Mouse (Mus musculus): Measurements from ENCODE around the gene Cops6. TPM values are rescaled to one million over a fixed set of nuclear protein-coding genes. Genes with fewer than 3 reads are reported as not detected.

The Cops6 gene
- total RNA-seq, 2 experiments from 2014 or later: 123 to 126 TPM

DNA sequence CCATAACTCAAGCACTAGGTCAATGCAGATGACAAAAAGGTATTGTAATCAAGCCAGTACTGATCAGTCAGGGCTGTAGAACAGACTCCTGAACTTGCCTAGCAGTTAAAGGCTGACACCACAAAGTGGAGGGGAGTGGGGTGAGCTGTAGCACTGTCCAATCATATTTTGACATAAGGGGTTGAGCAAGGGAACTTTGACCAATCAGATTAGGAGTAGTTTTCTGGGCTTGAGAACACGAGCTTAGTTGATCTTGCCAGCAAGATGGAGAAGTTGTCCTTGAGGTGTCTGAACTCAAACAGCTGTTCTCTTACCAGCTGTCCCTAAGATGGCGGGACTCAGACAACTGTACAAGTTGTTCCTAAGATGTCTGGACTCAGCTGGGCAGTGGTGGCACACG is 12.3 kb downstream of the Cops6 start:
- intact Hi-C loops (cut with DNase I): loop anchor here (2.0 kb wide), 1 partner anchor 14 kb away; the partner anchor contains the start of genes Cnpy4 and Taf6
- no peak for DNase-seq

DNA sequence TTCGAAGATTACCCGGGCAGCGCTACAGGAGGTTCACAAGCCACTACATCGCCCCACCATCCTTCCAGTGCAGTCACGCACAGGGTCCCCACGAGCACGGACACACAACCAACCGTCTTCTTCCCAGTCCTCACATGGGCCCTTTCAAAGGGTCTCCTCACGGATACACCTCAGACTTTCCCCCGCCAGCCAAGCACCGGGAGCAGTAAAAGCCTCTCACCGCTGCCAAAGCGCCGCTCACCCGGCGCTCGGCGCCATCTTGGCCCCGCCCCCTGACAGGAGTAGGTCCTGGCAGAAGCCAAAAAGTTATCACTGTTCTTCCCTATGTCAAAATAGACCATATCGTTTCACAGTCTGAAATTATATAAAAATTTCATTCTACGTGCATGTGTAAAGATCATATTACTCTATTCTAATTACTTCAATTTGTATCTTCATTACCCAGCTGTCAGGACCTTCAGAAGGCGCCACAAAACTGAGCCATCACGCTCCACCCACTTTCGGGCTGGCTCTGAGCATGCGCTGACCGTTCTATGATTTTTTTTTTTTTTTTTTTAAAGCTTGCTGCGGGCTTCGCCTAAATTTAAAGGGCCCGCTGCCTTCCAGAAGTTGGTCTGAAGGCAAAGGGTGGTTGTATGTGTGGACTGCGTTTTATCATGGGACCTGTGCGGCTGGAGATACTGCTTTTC is 26.2 kb downstream of the Cops6 start, which contains the start of the genes Taf6 and Cnpy4:
TSS of gene Taf6 (minus strand) at position 502 of the 689 bp plus-strand sequence.
TSS of gene Cnpy4 (plus strand) at position 536 of the 689 bp plus-strand sequence.
- intact Hi-C loops (cut with DNase I): loop anchor here (2.0 kb wide), 2 partner anchors 14 to 26 kb away; partner anchors contain the start of genes Ap4m1, Cops6 and Mcm7
- DNase-seq: peak; percentile 83 to 87

DNA sequence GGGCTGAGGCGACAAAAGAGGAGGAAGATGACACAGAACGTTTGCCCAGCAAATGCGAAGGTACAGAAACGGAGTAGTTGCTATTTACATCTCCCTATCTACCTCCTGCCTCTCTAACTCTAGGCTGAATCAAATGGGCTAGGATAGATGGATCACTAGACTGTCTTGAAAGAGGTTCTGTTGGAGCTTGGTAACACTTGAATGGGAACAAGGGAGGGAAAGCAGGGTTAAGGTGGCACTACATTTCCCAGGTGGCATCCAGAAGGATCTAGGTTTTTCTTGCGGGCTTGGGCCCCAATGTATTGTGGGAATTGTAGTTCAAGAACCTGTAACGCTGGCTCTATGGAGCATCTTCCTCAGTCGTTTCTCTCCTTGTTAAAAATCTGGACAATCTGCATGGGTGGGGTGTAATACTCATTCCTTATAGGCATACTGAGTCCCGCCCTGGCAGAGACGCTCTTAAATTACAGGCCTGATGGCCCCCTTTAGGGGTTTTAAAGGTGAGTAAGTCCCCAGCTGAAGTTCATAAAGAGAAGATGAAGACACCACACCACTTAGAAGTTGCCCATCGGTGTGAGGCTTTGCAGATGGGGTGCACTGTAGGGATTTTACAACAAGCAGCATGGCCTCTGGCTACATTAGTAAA is 26.9 kb downstream of the Cops6 start:
- DNase-seq: peak; percentile 71 to 77
- intact Hi-C loops (cut with DNase I): loop anchor here (2.0 kb wide), 2 partner anchors 15 to 27 kb away; partner anchors contain the start of genes Ap4m1, Cops6 and Mcm7

DNA sequence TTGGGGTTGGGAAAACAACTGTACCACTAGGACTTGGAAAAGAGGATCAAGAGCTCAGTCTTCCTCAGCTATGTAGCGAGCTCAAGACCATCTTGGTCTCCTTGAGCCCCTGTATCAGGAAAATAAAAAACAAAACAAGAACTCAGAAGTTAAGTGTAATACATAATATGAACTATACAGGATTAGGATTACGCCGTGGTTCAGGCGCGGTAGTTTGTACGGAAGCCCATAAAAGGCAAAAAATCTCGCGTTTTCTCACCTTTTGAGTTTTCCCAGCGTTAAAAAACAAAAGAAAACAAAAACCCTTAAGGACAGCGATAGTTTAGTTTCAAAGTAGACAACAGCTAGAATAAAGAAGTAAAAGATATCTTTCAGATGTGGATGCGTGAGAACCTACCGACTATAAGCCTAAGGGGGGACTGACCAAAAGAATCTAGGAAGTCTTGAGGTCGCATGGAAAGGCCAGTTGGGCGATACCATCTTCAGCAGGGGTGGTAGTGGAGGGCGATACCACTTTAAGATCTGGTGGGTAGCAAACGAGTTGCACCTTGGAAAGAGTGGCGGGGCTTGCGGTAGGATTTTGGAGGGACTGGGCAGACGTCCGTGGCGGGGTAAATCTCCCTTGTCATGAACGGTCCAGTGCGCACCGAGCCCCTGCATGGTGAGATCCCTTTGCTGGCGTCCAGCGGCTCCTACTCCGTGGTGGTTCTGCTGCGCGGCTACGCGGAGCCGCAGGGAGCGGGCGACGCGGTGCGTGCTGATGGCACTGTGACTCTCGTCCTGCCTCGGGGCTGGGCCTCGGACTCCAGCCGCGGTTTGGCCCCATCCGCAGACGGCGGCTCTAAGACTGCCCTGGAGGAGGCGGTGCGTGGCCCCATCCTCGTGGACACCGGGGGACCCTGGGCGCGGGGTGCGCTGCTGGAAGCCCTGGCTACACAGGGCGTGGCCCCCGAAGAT is 33.2 kb downstream of the Cops6 start, which contains the start of gene Mblac1:
TSS of gene Mblac1 (plus strand) at position 544 of the 957 bp plus-strand sequence.
- intact Hi-C loops (cut with DNase I): no loop called here
- DNase-seq: peak; percentile 87 to 91

DNA sequence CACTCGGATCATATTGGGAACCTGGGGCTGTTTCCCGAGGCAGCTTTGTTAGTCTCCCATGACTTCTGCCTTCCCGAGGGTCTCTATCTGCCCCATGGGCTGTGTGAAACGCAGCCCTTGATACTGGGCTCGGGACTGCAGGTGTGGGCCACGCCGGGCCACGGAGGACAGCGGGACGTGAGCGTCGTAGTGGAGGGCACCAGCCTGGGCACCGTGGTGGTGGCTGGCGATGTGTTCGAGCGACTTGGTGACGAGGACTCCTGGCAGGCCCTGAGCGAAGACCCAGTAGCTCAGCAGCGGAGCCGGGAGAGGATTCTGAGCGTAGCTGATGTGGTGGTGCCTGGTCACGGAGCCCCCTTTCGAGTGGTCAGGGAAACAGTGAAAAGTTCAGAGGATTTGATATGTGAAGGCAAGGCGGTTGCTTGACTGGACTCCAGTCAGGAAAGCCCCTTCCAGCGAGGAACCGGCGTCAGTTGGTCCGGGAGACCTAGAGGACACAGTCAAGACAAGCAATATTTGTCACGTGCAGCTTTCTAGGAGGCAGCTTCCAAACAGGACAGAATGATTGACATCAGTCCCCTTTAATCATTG is 34.0 kb downstream of the Cops6 start:
- intact Hi-C loops (cut with DNase I): no loop called here

DNA sequence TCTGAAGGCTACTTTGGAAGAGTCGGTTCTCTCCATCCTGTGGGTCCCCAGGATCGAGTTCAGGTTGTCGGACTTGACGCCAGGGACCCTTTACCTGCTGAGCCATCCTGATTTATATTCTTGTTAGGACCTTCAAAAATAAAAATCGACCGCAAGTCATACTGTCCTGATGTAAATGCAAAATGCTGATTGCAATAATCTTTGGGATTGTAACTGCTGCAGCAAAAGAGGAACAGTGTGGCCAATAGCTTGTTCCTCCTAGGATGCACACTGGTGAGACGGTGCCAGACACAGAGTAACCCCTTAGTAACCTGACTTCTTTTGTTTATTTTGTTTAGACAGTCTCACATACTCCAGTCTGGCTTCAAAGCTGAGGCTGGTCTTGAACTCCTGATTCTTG is 34.6 kb downstream of the Cops6 start:
- DNase-seq: no peak
- intact Hi-C loops (cut with DNase I): no loop called here

More for the DNA sequence above, 34.0 kb downstream of the Cops6 start:
- DNase-seq: peak in 1 of 2 experiments; percentile 41

DNA sequence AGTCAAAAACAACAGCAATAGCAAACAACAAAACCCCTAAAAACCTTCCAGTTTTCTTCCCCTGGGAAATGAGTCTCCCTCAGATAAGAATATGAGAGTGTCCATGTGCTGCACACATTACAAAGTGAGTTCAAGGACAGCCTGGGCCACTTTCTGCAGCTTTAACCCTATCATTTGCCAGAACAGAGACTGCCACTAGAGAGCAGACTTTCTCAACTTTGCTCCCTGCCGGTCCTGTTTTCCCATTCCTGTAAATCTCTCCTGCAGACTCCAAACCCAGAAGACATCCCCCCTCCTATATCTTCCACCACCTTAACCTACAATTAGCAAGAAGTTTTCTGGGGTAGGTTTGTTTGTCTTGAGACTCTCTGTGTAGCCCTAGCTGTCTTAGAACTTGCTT is 38.7 kb downstream of the Cops6 start:
- intact Hi-C loops (cut with DNase I): no loop called here
- DNase-seq: no peak

DNA sequence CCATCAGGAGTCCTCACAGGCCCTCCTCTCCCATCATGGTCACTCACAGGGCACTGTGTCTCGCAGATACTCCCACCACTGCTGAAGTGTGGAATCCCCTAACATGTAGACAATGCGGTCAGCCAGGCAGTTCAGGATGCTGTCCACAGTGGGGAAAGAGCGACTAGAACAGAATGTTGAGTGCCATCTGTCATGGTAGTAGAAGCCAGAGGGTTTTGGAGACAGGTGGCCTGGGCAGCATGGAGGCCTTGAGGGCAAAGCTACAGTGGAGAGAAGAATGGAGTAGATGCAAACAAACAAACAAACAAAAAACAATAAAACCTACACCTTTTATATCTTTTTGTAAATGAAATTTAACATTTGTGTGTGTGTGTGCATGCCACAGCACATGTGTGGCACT is 41.2 kb downstream of the Cops6 start:
- no peak for DNase-seq
- intact Hi-C loops (cut with DNase I): no loop called here

DNA sequence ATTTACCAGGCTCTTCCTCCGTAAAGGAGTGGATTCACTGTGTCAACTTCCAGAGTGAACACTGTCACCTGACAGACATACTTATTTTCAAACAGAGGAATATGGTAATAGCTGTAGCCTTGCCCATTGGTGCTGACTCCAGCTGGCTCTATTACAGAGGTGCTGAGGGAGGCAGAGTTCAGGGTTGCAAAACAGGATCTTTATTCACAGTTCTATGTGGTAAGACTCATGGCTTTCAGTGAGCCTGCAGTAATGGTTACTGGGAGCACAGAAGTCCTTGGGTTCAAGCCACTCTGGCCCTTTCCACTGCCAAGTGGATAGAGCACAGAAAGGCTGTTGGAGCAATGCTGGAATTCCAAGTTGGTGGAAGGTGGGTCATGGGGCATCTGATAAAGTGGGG is 46.4 kb downstream of the Cops6 start:
- intact Hi-C loops (cut with DNase I): no loop called here
- DNase-seq: no peak

DNA sequence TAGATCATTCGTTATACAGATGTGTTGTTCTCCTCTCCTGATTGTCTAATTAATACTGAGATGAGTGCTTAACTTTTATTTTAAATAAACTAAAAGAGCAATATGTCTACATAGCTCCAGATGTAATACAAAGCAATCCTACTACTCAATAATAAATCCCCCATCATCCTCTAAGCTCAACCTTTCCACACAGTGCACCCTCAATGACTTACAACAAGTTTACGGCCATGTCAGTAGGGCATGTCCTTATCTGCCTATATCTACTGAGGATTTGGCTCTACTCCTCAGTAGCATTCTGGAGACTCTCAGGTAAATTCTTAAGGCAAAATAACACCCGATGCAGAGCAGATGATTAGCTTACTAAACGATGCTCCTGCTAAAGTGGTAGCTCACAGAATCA is 47.0 kb downstream of the Cops6 start:
- no peak for DNase-seq
- intact Hi-C loops (cut with DNase I): loop anchor here (1.0 kb wide), 1 partner anchor 25 kb away; no protein-coding TSS in a partner anchor

Small RNA genes lying within 50 kb of the gene (microRNA-seq; reads per million reads assigned to microRNA genes)
- gene Mir106b (ENCODE audit: borderline number of aligned reads in 2 of 2) (1,741 to 2,027 reads per million in 2 experiments), gene Mir25 (ENCODE audit: borderline number of aligned reads in 2 of 2) (708 to 786 reads per million in 2 experiments), gene Mir93 (ENCODE audit: borderline number of aligned reads in 2 of 2) (9,188 to 9,699 reads per million in 2 experiments)

Other genes with a start within 250 kb of the Cops6 start
- under 1 TPM; 0.19 to 0.28 TPM for gene Cyp3a13, start 239.5 kb upstream of the Cops6 start, total RNA-seq (2021)
- under 1 TPM; 0.33 to 0.35 TPM for gene Gjc3, start 198.0 kb upstream of the Cops6 start, total RNA-seq (2021)
- not detected for gene Azgp1, start 179.6 kb upstream of the Cops6 start, total RNA-seq (2021)
- not detected for gene Smok3a, start 139.8 kb upstream of the Cops6 start, total RNA-seq (2021)
- gene Smok3b, start 139.6 kb upstream of the Cops6 start, total RNA-seq (2021): not detected
- not detected for gene Smok3c, start 107.9 kb upstream of the Cops6 start, total RNA-seq (2021)
- gene Zkscan1, start 76.0 kb upstream of the Cops6 start, total RNA-seq (2021): 10 to 100 TPM; 14.1 to 15.1 TPM
- 10 to 100 TPM; 10.7 to 13.6 TPM for gene Zscan21, start 44.2 kb upstream of the Cops6 start, total RNA-seq (2021)
- gene Zfp113, start 5.3 kb upstream of the Cops6 start, total RNA-seq (2021): 1 to 10 TPM; 7.3 to 8.3 TPM
- gene Ap4m1, start 10.9 kb downstream of the Cops6 start, total RNA-seq (2021): 10 to 100 TPM in 1 of 2 experiments, 1 to 10 TPM in 1; 9.6 to 11.8 TPM
- 10 to 100 TPM; 10.5 to 11.7 TPM for gene Mcm7, start 11.4 kb downstream of the Cops6 start, total RNA-seq (2021)
- gene Taf6, start 26.4 kb downstream of the Cops6 start, total RNA-seq (2021): 10 to 100 TPM; 32.8 to 33.5 TPM
- gene Cnpy4, start 26.4 kb downstream of the Cops6 start, total RNA-seq (2021): 1 to 10 TPM; 6.4 to 7.2 TPM
- 1 to 10 TPM; 2.9 to 3.1 TPM for gene Mblac1, start 33.2 kb downstream of the Cops6 start, total RNA-seq (2021)
- 1 to 10 TPM in 1 of 2 experiments, under 1 TPM in 1; 0.92 to 1.9 TPM for gene Nxpe5, start 64.8 kb downstream of the Cops6 start, total RNA-seq (2021)
- 10 to 100 TPM; 57.2 to 61.0 TPM for gene Lamtor4, start 94.4 kb downstream of the Cops6 start, total RNA-seq (2021)
- gene BC037034, start 103.0 kb downstream of the Cops6 start, total RNA-seq (2021): 1 to 10 TPM; 2.9 to 4.0 TPM
- gene Gal3st4, start 111.8 kb downstream of the Cops6 start, total RNA-seq (2021): under 1 TPM; 0.19 to 0.31 TPM
- not detected for gene Gm43720, start 118.9 kb downstream of the Cops6 start, total RNA-seq (2021)
- under 1 TPM; 0.11 to 0.25 TPM for gene Gpc2, start 118.9 kb downstream of the Cops6 start, total RNA-seq (2021)
- gene Stag3, start 119.2 kb downstream of the Cops6 start, total RNA-seq (2021): not detected
- gene Pvrig, start 180.9 kb downstream of the Cops6 start, total RNA-seq (2021): not detected

All from heart, postnatal 36 days (tissue).